Mouse (Mus musculus) urinary bladder, postnatal 4 days (tissue): ENCODE results near the gene Fam155a.
"Not testable (repeated sequence)": the region's sequence is repeated elsewhere in the genome, so short reads cannot be mapped to it uniquely, and the experiment has no call there.

Experiments
- DNase-seq, 2 experiments: peaks; one replicate each; pipeline ENCODE4 v3.0.0; 2021 to 2022; ENCODE audit warnings: low spot score in 2 of 2

The Fam155a gene

DNA sequence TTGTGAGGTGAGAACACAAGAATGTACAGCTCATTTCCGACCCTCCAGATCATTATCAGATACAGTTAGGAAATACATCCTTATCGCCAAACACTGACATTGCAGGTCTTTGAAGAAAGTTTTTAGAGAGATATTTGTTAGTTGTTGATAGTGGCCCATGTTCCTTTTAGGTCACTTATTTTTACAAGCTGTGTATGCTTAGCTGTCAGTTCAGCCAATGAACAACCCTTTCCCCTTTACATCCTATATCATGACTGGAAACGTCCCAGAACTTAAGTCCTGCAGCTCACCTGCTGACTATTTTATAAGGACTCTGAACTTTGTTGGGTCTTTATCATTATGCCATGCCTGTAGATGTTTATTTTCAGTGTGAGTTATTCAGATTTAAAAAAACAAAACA lies 366.3 kb downstream of the Fam155a start:
- DNase-seq = no peak

DNA sequence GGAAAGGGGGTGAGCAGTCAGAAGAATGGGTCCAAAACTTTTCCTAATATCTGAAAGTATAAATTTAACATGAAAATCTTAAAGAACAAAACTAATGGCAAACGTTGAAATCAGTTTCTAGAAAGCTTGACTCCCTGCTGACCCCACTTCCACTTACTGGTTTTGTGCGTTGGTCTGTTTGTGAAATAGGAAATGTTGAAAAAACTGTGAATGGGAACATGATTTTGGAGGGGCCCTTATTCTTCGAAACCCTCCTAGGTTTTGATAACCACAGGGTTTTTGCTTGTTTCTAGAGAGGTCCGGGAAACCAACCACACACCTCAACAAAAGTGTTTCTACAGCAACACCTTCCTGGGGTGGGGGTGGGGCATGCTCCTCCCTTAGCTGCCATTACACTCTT lies 368.6 kb downstream of the Fam155a start:
- no peak for DNase-seq

GRCm38 (mm10) chr8:9398606-9399263 lies 372.2 kb downstream of the Fam155a start:
- DNase-seq = no peak

GRCm38 (mm10) chr8:9398040-9398439 lies 372.9 kb downstream of the Fam155a start:
- DNase-seq = no peak

GRCm38 (mm10) chr8:9394670-9395069 lies 376.3 kb downstream of the Fam155a start:
- no peak for DNase-seq

DNA sequence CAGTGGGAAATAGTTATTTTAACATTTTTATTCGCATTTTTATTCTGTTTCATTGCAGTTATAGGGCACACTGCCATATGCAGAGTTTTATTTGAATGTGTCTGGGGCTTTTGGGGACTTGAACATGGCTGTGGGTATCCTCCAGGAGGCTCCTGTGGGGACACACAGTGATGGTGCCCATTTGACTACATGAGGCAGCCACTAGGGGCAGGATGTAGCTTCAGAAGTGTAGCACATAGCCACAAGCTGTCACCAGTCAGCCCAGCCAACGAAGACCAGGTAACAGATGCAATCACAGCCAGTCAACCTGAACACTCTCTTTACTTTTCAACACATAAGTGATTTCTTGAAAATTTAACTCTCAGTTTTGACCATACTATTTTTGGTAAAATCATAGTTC lies 377.7 kb downstream of the Fam155a start:
- DNase-seq = no peak

DNA sequence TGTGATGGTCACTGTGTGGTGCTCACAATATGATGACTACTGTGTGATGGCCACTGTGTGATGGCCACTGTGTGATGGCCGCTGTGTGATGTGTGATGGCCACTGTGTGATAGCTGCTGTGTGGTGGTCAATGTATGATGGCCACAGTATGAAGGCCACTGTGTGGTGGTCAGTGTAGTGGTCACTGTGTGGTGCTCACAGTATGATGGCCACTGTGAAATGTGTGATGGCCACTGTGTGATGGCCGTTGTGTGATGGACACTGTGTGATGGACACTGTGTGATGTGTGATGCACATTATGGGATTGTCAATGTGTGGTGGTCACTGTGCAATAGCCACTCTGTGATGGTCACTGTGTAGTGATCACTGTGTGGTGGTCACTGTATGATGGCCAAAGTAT lies 380.7 kb downstream of the Fam155a start:
- not testable (repeated sequence) for DNase-seq

- no peak for DNase-seq
Measured at GRCm38 (mm10) chr8:9369201-9369600, 401.8 kb downstream of the Fam155a start.

- no peak for DNase-seq
Measured at GRCm38 (mm10) chr8:9367721-9368120, 403.2 kb downstream of the Fam155a start.

DNA sequence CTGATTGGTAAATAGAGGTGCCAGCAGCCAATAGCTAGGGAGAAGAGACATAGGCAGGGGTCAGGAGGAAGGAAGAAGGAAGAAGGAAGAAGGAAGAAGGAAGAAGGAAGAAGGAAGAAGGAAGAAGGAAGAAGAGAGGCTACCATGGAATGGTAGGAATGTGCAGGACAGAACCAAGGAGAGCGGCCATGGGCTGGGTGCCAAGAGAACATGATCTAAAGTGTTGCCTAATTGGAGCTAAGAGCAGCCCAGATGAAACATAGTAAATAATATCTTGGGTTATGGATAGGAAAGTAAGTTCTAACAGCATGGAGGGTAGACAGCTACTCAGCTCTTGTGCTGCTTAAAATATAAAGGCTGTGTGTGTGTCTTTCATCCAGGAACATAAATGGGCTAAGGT lies 405.6 kb downstream of the Fam155a start:
- DNase-seq = no peak

DNA sequence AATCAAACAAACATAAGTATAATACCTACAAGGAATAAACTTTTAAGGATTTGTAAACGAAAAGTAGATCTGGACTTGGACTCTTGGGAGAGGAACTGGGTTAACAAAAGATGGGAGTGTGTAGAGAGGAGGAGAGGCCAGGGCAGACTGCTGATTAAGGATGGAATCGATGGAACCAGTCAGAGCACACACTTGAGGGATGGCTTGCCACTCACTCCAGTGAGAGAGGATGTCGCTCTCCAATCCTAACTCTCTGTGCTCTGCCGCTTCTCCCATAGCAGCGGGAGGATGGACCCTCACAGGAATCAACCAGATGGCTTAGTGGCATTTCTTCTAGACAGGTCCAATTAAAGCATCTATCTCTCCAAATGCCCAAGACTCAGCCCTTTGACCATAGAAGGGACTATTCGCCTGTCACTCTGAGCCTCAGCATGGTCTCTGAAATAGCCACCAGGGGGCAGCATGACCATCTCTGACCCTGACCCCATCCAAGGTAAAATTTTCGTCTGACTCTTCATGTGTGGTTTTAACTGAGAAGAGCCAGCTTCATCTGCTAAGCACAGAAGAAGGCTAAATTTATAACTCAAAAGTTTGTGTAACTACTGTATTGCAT lies 422.3 kb downstream of the Fam155a start:
- DNase-seq = no peak

GRCm38 (mm10) chr8:9347163-9347562 lies 423.8 kb downstream of the Fam155a start:
- DNase-seq = no peak

DNA sequence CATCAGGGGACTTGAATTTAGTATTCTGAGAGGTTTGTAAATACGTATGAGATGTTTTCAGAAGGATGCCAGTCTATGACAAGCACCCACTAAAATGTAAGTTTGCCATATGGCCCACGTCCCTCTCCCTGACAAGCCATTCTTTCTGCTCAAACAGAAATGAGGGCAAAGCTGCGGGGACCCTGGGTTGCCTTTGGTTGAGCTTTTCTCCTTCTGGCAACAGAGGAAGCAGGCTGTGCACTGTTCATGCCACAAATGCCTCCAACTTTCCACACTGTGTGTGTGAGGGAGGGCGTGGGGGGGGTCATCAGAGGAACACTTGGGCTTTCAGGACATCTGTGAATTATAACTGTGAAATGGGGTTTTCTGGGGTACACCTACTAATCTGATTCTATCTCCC lies 426.8 kb downstream of the Fam155a start:
- DNase-seq = no peak

DNA sequence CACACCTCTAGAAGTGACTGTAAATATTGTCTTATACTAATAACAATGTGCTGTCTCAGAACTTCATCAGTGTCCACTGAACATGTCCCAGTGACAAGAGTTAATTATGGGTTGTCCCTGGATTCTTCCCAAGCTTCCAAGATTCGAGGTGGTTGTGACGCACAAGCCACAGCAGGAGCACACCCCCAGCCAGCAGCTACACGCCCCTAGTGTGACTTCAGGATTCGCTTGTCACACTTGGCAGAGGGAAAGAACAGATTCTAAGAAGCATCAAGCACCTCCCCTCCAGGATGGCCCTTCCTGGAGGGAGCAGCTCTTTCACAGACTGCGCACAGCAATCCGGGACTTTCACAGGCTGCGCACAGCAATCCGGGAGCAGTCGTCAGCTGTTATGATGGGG lies 428.0 kb downstream of the Fam155a start:
- DNase-seq = no peak

DNA sequence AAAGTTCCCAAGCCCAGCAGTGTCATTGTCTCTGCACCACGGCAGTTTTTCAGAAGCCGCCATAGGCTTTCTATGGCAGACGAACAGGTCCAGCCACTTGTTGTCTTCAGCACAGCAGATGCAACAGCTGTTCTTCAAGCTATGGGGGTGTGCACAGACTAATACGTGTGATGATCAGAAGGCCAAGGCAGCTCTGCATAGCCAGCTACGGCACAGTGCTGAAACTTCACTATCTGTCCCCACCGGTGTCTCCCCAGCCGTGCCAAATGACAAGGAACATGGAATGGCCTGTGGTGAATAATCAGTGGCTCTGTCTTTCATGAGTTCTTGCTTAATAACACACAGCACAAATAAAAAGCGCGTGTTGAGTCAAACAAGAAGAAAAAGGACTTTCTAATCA lies 428.4 kb downstream of the Fam155a start:
- DNase-seq = no peak

DNA sequence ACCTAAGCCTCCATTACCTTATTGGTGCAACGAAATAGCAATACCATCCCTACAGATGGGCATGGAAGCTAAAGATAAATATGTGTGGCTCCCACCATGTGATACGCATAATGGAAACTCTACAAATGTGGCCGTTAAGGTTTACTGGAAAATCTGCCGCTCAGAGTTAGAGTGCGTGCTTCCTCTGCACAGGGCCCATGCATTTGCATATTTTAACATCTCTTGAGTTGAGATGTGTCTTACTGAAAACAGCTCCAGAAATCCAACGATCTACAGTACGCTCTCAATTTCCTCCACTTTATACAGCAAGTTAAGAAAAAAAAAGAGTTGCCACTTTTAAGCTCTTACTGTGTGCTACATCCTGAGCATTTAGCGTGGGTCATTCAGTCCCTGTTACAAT lies 433.1 kb downstream of the Fam155a start:
- DNase-seq = no peak

DNA sequence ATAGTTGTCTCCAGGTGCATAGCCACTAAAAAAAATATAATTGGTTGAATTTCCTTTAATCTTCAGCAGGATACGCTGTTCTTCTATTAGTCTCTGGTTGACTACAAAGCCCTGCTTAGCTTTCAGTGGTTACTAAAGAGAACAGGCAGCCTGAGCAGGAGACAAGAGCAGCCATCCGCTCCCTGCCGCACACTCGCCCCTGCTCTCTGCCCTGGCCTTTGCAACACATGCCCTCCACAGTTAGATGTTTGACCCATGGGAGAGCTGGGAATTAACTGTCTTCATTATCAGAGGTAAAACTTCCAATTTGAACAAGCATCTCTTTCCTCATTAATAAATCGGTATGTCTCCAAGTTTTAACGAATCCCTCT lies 435.0 kb downstream of the Fam155a start:
- DNase-seq = no peak

- DNase-seq = no peak
Measured at GRCm38 (mm10) chr8:9335285-9335932, 435.6 kb downstream of the Fam155a start.

DNA sequence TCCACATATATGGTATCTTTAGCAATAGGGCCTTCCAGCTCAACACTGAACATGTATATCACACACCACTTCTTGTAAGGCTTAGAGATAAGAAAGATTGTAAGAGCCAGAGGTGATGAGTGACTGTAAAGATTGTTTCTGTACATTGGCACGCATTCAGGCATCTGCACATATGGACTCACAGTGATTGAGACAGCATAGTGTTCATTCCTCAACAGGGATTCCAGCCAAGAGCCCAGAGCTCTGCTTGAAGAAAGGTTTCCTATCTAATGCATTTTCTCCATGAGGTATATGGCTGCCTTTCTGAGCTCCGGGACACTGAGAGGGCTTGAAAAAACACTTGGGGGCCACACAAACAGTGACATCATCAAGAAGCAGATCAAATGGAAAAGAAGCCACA lies 438.2 kb downstream of the Fam155a start:
- no peak for DNase-seq

- DNase-seq = no peak
Measured at GRCm38 (mm10) chr8:9309456-9309855, 461.5 kb downstream of the Fam155a start.

DNA sequence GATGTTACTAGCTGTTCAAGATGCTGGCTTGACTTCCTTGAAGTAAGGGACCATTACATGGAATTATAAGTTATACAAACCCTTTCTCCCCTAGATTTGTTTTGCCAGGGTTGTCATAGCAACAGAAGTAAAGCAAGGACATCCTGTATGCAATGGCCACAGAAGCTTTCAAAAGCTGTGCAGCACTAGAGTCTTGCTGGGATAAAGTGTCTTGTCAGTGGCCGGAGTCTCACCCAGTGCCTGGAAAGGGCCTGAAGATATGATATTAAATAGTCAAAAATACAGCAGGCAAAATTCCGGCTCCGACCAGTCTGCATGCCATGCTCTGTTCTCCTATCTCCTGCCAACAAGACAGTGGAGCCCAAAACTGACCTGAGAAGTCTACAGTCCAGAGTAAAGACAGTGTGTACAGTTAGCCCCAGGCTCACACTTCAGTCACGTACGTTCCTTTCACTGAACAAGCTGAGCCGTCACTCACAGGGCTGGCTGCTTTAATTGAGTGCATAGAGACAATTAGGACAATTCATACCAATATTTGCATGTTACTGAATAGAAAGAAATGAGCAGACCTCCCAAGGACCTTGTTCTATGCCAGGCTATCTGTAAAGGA lies 467.3 kb downstream of the Fam155a start:
- DNase-seq = no peak

DNA sequence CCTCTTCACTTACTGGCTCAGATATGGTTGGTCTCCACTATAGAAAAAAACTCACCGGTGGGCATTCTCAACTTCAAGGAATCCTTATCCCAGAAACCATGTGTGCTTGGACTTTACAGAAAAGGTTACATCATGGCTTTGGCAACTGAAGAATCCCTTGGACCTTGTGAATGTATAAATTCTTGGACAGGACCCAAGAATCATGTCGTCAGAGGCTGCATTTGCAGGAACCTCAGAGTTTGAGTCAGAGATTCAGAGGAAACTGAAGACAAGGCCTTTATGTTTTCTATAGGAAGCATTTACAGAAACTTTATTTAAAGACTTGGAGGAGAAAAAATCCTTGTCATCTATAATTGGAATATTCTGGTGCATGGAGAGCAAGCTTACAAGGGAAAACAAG lies 475.9 kb downstream of the Fam155a start:
- DNase-seq = no peak

DNA sequence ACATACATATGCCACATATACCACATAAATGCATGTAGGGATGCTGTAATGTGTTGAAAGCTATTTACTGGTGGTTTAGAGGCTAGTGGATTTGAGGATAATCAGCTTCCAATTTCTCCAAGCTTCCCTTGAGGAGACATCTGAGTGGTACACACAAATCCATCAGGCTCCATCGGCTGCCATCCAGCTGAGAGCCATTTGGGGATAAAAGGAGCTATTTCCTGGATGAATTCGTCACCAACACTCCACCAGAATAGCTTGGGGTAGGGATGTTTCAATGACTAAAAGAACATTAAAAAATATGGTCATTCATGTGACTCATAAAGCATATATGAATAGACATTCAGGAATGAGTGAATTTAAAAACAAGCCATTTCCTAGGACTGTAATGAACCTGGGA lies 478.4 kb downstream of the Fam155a start:
- no peak for DNase-seq
